Mouse (Mus musculus) gastrocnemius, adult 2 months (tissue): ENCODE measurements around the gene Exosc5. TPM values are rescaled to one million over a fixed set of nuclear protein-coding genes. Genes with fewer than 3 reads are reported as not detected.
A peak's percentile ranks its signal among the peaks of the same experiment; 100 is the strongest.

Experiments used
- DNase-seq: peaks from one replicate; pipeline ENCODE4 v3.0.0; 2022
- H3K27ac ChIP-seq: fragments of 200-600 bp; 2 replicates; pipeline ENCODE4 v1.8.1; 2022; ENCODE audit warnings: mild to moderate bottlenecking
- H3K4me3 ChIP-seq: fragments of 200-600 bp; 2 replicates; pipeline ENCODE4 v1.8.1; 2022; ENCODE audit warnings: mild to moderate bottlenecking, moderate library complexity
- CTCF ChIP-seq: fragments of 200-600 bp; IDR thresholded peaks from 2 replicates; pipeline ENCODE4 v1.8.1; 2022; ENCODE audit warnings: antibody characterized with exemption, mild to moderate bottlenecking, moderate library complexity
- intact Hi-C: fragments of 180-260 bp; cut with DNase I; formaldehyde crosslinking; loops from one replicate; pipeline ENCODE4 v1.15.1; 2025
- long read RNA-seq, 2 experiments: library from polyadenylated mRNA; stranded (forward); transcript quantifications; one replicate each; pipeline ENCODE4 v2.0.0; 2021
- total RNA-seq, 2 experiments: library from RNA; stranded (reverse); gene quantifications; 2 replicates each; pipeline ENCODE4 v1.2.3; 2021

The Exosc5 gene
- 10 to 100 TPM; 24.1 to 24.3 TPM for total RNA-seq
- long read RNA-seq, experiment 1, transcript Exosc5-201 (6 exons, 1,020 nt), result major isoform, 19 of 24 reads
- long read RNA-seq, experiment 1, partial matches to known transcripts, result 0 of 24 reads
- long read RNA-seq, experiment 1, other reads (novel, unspliced or antisense), result 5 of 24 reads
- long read RNA-seq, experiment 2, transcript Exosc5-201 (6 exons, 1,020 nt), result major isoform, 21 of 27 reads
- long read RNA-seq, experiment 2, partial matches to known transcripts, result 0 of 27 reads
- long read RNA-seq, experiment 2, other reads (novel, unspliced or antisense), result 5 of 27 reads

GRCm38 (mm10) chr7:25658657-25659472 lies at the start of gene Exosc5, which contains the start of gene Bckdha:
Gene Exosc5, plus strand, starts transcription at chr7:25659164.
Gene Bckdha, minus strand, starts transcription at chr7:25658981.
- DNase-seq, result peak; percentile 100
- intact Hi-C loops, result no loop called here
- TF ChIP-seq CTCF, result no peak
- H3K4me3 ChIP-seq, result peak within 1 kb of the TSS; percentile 95
- peak within 1 kb of the TSS; percentile 99 for H3K27ac ChIP-seq

- H3K4me3 ChIP-seq, result no peak overlapping the region
- TF ChIP-seq CTCF, result no peak
- no peak overlapping the region for H3K27ac ChIP-seq
- intact Hi-C loops, result no loop called here
- no peak for DNase-seq
Measured at GRCm38 (mm10) chr7:25610056-25610455, 48.9 kb upstream of the Exosc5 start.

GRCm38 (mm10) chr7:25611501-25611900 lies 47.5 kb upstream of the Exosc5 start:
- TF ChIP-seq CTCF, result no peak
- intact Hi-C loops, result no loop called here
- Histone ChIP-seq H3K4me3 (no peak overlapping the region), H3K27ac (no peak overlapping the region)
- DNase-seq, result no peak

GRCm38 (mm10) chr7:25614086-25614485 lies 44.9 kb upstream of the Exosc5 start:
- no peak for TF ChIP-seq CTCF
- no peak for DNase-seq
- H3K4me3 ChIP-seq, result no peak overlapping the region
- H3K27ac ChIP-seq, result no peak overlapping the region
- intact Hi-C loops, result no loop called here

GRCm38 (mm10) chr7:25614831-25615705 lies 43.9 kb upstream of the Exosc5 start:
- intact Hi-C loops, result no loop called here

GRCm38 (mm10) chr7:25615706-25616011 lies 43.3 kb upstream of the Exosc5 start, which contains the start of gene Erich4:
Gene Erich4, minus strand, starts transcription at chr7:25615892.
- no peak for TF ChIP-seq CTCF
- Histone ChIP-seq H3K27ac (no peak within 1 kb of the TSS), H3K4me3 (no peak within 1 kb of the TSS)
- DNase-seq, result no peak
- intact Hi-C loops, result no loop called here

More at GRCm38 (mm10) chr7:25614831-25615705, 43.9 kb upstream of the Exosc5 start:
- no peak overlapping the region for H3K27ac ChIP-seq
- H3K4me3 ChIP-seq, result no peak overlapping the region
- DNase-seq, result no peak
- TF ChIP-seq CTCF, result no peak

- Histone ChIP-seq H3K27ac (no peak overlapping the region), H3K4me3 (no peak overlapping the region)
- no peak for TF ChIP-seq CTCF
- DNase-seq, result no peak
- intact Hi-C loops, result no loop called here
Measured at GRCm38 (mm10) chr7:25617376-25618160, 41.4 kb upstream of the Exosc5 start.

GRCm38 (mm10) chr7:25618865-25619721 lies 39.9 kb upstream of the Exosc5 start, which contains the start of gene Dmac2:
Gene Dmac2, plus strand, starts transcription at chr7:25619414.
- Histone ChIP-seq H3K27ac (peak within 1 kb of the TSS; percentile 89), H3K4me3 (peak within 1 kb of the TSS; percentile 86)
- intact Hi-C loops, result no loop called here
- no peak for TF ChIP-seq CTCF
- DNase-seq, result peak; percentile 96

- Histone ChIP-seq H3K4me3 (peak overlapping the region; percentile 86), H3K27ac (peak overlapping the region; percentile 89)
- no peak for DNase-seq
- TF ChIP-seq CTCF, result no peak
- intact Hi-C loops, result no loop called here
Measured at GRCm38 (mm10) chr7:25619722-25619991, 39.3 kb upstream of the Exosc5 start.

GRCm38 (mm10) chr7:25620101-25620500 lies 38.9 kb upstream of the Exosc5 start:
- intact Hi-C loops, result no loop called here
- H3K4me3 ChIP-seq, result peak overlapping the region; percentile 86
- DNase-seq, result no peak
- TF ChIP-seq CTCF, result no peak
- H3K27ac ChIP-seq, result peak overlapping the region; percentile 89

GRCm38 (mm10) chr7:25620751-25621150 lies 38.2 kb upstream of the Exosc5 start:
- TF ChIP-seq CTCF, result no peak
- no peak overlapping the region for H3K27ac ChIP-seq
- no peak overlapping the region for H3K4me3 ChIP-seq
- intact Hi-C loops, result no loop called here
- no peak for DNase-seq
